Mouse (Mus musculus) spleen, adult 12 weeks (tissue): ENCODE results near the gene Ly6g5c.

Source experiments
- DNase-seq: peaks from one replicate; pipeline ENCODE4 v3.0.0; 2022; ENCODE audit warnings: low spot score

Gene Ly6g5c

DNA sequence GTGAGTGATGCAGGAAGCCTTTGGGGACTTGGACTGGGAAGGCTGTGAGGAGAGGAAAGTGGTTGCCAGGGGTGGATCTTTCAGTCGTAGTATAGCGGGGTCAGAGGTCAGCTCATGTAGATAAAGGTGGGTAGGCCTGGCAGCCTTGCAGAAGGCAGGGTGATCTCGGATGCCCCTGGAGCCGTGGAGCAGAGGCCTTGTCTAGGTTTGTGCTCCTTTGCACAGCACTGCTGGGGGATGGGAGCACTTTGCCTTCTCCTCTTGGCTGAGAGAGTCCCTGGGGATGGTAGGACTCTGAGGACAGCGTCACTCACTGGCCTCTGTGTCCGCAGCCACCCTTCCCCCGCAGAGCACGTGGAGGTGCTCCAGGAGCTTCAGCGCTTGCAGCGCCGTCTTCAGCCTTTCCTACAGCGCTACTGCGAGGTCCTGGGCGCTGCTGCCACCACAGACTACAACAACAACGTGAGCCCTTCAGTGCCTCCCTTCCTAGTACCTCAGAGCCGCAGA lies 32.5 kb downstream of the Ly6g5c start:
- no peak for DNase-seq

GRCm38 (mm10) chr17:35141971-35142370 lies 33.9 kb downstream of the Ly6g5c start:
- DNase-seq = no peak

GRCm38 (mm10) chr17:35146139-35146538 lies 38.1 kb downstream of the Ly6g5c start:
- DNase-seq = no peak

DNA sequence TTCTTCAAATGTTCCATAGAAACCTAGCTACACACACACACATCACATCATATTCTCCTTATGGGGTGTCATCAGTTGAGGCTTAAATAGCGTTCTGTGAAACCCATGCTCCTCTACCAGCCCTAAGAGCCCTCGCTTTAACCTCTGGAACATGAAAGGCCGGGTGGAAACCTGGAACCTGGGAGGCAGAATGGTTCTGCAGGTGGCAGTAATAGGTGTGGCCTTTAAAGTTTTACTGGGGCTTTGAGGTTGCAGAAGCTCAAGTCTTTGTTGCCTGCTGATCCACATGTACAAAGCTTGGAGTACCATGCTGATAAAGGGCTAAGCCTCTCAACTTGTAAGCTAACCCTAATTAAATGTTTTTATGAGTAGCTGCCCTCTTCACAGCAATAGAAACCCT lies 39.3 kb downstream of the Ly6g5c start:
- DNase-seq = no peak

DNA sequence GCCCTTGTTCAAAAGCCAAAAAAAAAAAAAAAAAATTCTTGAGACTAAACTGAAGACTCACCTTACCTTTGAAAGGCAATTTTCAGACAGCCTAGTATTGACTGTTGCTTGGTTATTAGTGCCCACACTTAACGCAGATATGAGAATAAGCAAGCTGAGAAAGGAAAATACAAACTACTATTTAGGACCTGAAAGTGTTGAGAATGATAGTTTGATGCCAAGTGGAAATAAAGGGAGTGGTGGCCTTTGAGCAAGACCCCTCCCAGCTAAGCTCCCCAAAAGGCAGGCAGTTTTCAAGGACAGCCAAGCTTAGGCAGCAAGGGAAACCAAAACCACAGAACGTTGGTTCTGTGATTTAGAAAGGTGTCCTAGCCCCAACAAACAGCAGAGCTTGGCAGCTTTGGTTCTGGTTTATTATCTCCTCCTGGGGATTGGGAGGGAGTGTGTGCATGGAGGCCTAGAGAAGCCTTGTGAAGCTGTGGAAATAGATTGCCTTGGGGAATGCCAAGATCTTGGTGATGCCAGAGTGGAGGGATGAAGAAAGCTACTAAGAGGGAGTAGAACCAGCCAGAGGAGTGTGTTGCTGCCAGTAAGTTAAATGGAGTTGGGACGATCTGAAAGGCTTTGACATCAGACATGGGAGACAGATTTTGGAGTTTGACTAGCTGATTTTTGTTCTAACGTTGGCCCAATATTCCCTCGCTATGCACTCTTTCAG lies 40.0 kb downstream of the Ly6g5c start:
- DNase-seq = no peak

DNA sequence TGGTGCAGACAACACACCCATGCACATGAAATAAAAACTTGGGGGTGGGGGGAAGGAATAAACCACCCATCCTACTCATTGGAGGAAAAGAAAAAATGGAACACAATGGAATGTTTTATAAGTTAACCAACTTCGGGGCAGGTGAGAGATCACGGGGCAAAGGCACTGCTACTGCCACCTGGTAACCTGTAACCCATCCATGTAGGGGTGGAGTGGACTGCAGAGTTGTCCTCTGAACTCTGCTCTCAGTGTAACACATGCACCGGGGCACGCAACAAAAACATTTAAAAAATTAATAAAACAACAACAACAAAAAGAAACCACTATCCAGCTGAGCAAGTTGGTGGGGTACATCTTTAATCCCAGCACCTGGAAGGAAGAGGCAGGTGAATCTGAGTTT lies 44.0 kb downstream of the Ly6g5c start:
- no peak for DNase-seq

GRCm38 (mm10) chr17:35153077-35153476 lies 45.0 kb downstream of the Ly6g5c start:
- DNase-seq = no peak

DNA sequence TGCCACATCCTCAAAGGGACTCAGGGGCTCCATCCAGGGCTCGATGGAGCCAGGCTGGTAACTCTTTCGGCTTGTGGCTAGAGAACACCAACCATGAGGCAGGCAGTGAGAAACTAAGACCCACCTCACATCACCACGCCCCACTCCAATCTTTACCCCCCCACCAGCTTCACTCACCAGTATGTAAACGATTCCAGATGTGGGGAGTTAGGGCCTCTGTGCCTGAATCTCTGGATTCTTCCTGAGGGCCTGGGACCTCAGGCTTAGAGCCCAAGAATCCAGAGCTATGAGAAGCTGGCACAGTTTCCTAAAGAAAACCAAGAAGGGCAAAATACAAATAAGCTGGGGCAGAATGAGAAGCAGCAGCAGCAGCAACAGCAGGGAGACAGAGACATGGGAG lies 45.9 kb downstream of the Ly6g5c start:
- DNase-seq = no peak

DNA sequence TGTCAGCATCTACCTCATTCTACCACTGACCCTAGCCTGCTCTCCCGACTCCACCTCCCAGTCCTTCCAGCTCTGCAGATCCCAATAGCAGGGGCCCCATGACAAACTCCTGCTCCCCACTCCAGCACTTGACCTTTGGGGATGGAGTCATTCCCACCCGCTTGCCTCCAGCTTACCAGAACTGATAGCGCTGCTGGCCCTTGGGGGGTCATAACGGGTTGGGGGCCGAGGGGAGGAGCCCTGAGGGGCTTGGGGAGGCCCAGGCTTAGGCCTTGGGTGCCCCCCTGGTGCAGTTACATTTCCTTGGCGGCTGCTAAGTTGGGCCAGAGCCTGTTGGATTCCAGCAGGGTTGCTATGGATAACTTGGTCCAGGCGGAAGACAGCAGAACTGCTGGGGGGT lies 46.5 kb downstream of the Ly6g5c start:
- DNase-seq = no peak

GRCm38 (mm10) chr17:35155451-35155850 lies 47.4 kb downstream of the Ly6g5c start:
- DNase-seq = no peak

- no peak for DNase-seq
Observed at GRCm38 (mm10) chr17:35156461-35157200, 48.6 kb downstream of the Ly6g5c start.

DNA sequence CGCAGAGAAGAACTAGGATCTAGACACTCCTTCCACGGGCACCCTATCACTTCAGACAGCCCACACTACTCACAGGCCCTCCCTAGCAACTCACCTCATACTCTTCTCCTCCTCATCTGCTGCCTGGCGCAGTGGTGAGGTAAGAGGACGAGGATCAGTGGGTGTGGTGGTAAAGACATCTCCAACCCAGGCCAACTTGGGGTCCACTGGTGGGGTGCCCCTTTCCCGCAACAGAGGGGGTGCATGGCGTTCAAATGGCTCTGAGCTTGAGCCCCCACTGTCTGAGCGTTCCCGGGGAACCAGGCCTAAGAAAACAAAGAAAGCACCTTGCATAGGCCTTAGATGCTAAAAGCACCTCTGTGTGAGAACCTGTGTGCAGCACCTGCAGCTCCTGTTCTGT lies 49.2 kb downstream of the Ly6g5c start:
- no peak for DNase-seq

GRCm38 (mm10) chr17:35157661-35158175 lies 49.6 kb downstream of the Ly6g5c start:
- no peak for DNase-seq

- DNase-seq = no peak
Observed at GRCm38 (mm10) chr17:35158850-35159593, 50.9 kb downstream of the Ly6g5c start.

- DNase-seq = no peak
Observed at GRCm38 (mm10) chr17:35159638-35160037, 51.6 kb downstream of the Ly6g5c start.

DNA sequence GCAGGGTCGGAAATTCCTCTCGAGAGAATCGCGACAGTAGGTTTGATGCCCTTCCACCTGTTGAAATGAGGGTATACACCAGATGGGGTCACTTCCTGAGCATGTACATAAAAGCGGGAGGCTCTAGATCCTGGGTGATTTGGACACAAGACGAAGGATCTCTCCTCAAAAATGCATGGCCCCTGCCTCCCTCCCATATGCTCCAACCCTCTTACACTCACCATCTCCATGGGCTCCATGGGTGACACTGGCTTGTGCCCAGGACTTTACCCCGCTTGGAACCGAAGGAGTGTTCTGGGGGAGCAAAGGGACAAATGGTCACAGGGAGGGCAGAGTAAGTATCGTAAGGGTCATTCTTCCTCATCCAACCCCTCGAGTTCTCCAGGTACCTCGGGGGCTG lies 53.3 kb downstream of the Ly6g5c start:
- no peak for DNase-seq
